Mouse (Mus musculus) liver, postnatal 0 days (tissue): ENCODE measurements around the gene Klhl26.

ENCODE experiments used
- CTCF ChIP-seq: sonication (generic); IDR thresholded peaks from 2 replicates; pipeline ENCODE4 v1.5.1; 2016; ENCODE audit warnings: antibody characterized with exemption, low read depth
- EP300 ChIP-seq: IDR thresholded peaks from 2 replicates; pipeline ENCODE4 v1.6.1; 2016; ENCODE audit warnings: antibody characterized with exemption, low read depth, mild to moderate bottlenecking

DNA sequence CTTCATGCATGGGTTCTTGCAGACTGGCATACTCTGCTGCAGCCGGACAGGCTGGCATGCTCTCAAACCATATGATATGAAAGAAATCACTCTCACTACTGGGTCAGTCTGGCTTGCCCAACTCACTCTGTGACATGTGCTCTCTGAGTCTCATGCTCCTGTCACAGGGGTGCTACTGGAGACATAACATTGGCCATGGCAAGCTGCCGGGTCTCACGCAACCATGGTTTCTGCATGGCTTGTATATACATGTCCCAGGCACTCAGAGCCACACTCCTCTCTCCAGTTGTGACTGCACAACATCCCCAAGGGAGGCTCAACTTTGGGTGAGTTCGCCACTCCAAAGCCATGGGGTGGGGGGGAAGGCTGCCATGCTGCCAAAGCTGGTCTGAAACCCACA, 45.6 kb downstream of the Klhl26 start:
- TF ChIP-seq CTCF: no peak
- TF ChIP-seq EP300: no peak
